Mouse (Mus musculus) granulocyte monocyte progenitor cell, adult 5-6 weeks (primary cell): ENCODE results near the gene Etv2. TPM values are rescaled to one million over a fixed set of nuclear protein-coding genes. Genes with fewer than 3 reads are reported as not detected.

Experiments
- ATAC-seq: replicated peaks from 2 replicates; pipeline ENCODE4 v1.8.0; 2016; ENCODE audit warnings: mild to moderate bottlenecking, moderate TSS enrichment, inconsistent platforms; ENCODE audit not compliant: poor library complexity, severe bottlenecking
- total RNA-seq, 2 experiments: library from RNA; stranded (forward) in 1 of 2; stranded (reverse) in 1 of 2; fragments of 200-712, 200-1000 nt in 1 of 2; fragments of >200 nt in 1 of 2; fragmentation: Nextera tagmentation in 1 of 2; gene quantifications; 2 replicates each; pipeline ENCODE4 v1.2.3; 2014 to 2017

The Etv2 gene
- total RNA-seq (2014; fragmentation: Nextera tagmentation) (not detected in 2 replicates), total RNA-seq (2017) (not detected in 2 replicates)

GRCm38 (mm10) chr7:30635752-30636151 is at the start of gene Etv2:
Etv2 (minus strand) TSS chr7:30635852.
- no peak for ATAC-seq

GRCm38 (mm10) chr7:30683425-30683824 is 47.8 kb upstream of the Etv2 start:
- peak; percentile 79 for ATAC-seq

DNA sequence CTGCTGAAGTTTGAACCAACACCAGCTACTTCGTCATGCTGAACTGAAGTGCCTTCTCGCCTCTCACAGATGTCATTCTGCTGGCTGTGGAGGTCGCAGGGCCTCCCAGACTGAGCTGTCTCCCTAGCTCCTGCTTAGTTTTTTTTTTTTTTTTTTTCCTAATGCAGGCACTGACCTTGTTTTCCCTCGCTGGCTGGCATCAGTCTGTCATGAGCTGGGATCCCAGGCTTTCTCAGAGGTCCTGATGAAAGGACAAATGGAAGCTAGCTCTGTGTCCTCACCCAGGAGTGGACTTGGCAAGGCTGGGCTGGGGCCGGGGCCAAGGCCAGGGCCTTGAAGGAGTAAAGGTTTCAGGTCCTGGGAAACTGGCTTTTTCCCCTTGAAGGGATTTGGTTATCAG is 46.2 kb upstream of the Etv2 start:
- no peak for ATAC-seq

- no peak for ATAC-seq
Measured at GRCm38 (mm10) chr7:30678263-30678975, 42.8 kb upstream of the Etv2 start.

GRCm38 (mm10) chr7:30671480-30671879 is 35.8 kb upstream of the Etv2 start, which contains the start of gene Pmis2:
Pmis2 (minus strand) TSS chr7:30671605.
- no peak for ATAC-seq

- peak; percentile 64 for ATAC-seq
Measured at GRCm38 (mm10) chr7:30669229-30669628, 33.6 kb upstream of the Etv2 start.

DNA sequence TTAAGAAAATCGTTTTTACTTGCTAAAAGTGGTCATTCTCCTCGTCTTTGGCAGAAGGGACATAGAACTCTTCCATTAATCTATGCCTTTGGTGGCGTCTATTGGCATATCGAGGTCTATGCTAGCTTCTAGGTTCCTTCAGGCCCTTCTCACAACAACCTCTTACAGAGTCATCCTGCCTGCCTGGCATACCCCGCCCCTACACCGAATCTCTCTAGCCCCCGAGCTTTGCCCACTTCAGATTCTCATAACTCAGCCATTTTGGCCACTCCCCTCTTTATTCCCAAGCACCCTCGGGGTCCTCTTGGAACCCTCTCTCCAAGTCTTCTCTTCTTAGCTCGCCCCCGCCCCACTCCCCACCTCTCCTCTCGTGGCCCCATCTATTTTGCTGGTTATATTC is 29.7 kb upstream of the Etv2 start:
- ATAC-seq, result peak; percentile 15; the same call in 1 of the 2 replicates

GRCm38 (mm10) chr7:30664529-30665200 is 29.0 kb upstream of the Etv2 start, which contains the start of gene Haus5:
Haus5 (minus strand) TSS chr7:30664994.
- ATAC-seq, result peak; percentile 99

DNA sequence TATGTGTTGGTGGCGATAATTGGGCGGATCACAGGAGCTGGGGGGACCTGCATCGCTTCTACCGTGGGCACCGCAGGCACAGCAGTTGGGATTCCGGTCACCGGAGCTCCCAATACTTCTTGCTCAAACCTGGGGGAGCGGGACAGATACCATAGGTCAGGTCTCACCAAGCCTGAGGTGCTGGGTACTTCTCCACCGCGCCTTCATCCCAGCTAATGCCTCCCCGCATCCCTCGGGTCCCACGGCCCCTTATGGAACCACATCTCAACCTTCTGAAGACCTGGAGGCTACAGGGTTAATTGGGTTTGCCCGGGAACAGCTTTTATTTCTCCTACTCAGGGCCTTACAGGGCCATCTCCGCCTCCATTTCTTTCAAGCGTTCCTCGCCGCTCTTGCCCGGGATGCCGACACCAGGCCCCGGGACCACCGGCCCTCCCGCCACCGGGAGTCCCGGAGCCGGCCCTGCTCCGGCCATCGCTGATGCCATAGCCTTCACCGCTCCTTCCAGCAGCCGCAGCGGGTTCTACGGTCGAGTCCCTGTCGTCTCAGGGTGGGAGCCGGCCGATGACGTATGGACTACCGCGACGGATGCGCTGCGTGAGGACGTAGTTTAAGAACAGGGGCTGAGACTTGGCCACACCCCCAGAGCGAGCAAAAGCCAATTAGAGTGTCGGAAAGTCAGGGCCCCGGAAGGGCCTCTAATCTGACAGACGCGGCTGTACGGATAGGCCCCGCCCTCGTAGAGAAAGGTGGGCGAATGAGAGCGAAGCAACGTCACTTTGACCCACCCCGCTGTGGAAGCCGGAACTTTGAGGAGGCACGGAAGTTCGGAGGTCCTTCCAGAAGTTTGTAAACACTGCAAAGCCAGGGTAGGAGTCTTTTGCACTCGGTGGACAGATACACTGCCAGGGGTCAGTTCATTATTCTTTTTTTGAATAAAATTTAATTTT is 14.2 kb upstream of the Etv2 start, which contains the start of gene Rbm42:
TSS of gene Rbm42 (minus strand) at position 727 of the 950 bp plus-strand sequence.
- peak; percentile 98 for ATAC-seq

- ATAC-seq, result no peak
Measured at GRCm38 (mm10) chr7:30639083-30639482, 3.4 kb upstream of the Etv2 start.

- 0 out of 2 replicates have a peak, but pooled peaks have one; percentile 20 for ATAC-seq
Measured at GRCm38 (mm10) chr7:30636395-30636794, 743 bp upstream of the Etv2 start.

GRCm38 (mm10) chr7:30634621-30635020 is 1.0 kb downstream of the Etv2 start:
- peak; percentile 85 for ATAC-seq

DNA sequence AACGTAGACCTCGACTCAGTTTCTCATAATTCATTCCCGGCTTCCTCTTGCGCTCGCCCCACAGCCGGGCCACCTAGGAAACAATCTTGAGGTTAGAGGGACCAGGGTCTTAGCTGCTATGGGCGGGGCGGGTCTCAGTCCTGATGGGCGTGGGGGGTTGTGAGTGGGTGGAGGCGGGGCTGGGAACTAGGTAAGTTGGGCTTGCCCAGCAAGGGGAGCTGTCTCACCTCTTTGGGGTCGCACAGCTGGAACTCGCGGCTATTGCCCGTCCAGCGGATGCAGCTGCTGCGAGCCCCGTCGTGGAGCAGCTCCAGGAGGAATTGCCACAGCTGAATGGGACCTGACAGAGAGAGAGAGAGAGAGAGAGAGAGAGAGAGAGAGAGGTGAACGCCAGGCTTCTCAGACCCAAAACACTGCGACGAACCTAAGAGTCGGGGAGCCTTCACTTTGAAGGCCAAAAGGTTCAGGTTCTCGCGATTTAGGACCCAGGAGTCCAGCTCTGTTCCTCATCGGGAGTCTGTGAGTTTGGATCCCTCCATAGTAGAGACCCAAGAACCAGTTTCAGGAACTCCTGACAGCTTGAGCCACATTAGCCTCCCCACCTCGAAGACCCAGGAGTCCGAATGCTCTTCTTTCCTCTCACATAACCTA is 1.8 kb downstream of the Etv2 start:
- ATAC-seq, result peak; percentile 7; the same call in 1 of the 2 replicates

GRCm38 (mm10) chr7:30629013-30629412 is 6.6 kb downstream of the Etv2 start:
- no peak for ATAC-seq

DNA sequence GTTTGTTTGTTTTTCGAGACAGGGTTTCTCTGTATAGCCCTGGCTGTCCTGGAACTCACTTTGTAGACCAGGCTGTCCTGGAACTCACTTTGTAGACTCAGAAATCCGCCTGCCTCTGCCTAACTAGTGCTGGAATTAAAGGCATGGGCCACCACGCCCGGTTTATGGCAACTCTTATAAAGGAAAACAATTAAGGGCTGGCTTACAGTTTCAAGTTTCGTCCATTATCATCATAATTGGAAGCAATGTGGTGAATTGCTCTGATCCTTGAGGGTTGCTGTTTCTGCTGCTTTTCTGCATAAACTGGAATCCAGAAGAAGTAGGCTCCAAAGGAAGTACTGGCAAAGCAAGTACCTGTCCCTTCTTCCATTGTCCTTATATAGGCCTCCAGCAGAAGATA is 9.0 kb downstream of the Etv2 start:
- ATAC-seq, result no peak

DNA sequence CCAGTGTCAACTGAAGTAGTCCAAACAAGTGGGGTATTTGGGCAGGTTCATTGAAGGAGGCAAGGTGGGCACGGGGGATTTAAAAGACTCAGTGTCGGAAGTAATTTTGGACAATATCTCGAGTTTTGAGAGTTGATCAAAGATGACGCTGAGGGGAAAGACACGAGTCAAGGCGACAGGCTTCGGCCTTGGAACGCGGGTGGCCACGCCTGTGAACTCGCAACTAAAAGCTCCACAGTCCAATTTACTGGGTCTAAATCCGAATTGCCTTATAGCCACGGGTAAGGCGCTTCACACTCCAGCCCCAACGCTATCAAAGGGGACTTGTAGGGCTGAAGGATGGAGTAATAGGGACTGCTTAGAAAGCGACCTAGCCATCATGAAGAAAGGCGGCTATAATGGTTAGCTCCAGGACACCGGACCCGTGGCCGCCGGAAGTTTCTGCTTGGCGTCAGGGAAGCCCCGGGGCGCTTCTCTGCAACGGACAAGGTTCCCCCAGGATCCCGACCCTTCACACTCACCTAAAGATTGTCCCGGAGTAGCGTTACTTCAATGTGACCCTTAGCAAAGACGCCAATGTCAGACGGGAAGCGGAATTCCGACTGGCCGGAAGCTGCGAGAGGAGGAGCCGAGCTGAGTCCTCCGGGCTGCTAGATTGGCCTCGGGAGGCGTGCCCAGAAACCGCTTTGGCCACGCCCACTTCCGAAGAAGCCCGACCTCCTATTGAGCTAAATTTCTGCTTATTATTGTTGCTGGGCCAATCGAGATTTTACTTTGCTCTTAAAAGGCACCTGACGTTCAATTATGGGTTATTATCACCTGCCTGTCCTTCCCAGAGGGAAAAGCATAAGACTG is 9.9 kb downstream of the Etv2 start, which contains the start of gene Cox6b1:
TSS of gene Cox6b1 (minus strand) at position 622 of the 855 bp plus-strand sequence.
- ATAC-seq, result peak; percentile 98

- peak; percentile 71 for ATAC-seq
Measured at GRCm38 (mm10) chr7:30619202-30619601, 16.4 kb downstream of the Etv2 start.

GRCm38 (mm10) chr7:30618658-30619057 is 17.0 kb downstream of the Etv2 start:
- ATAC-seq, result no peak
